Mouse (Mus musculus) heart, adult 2 months (tissue): Measurements from ENCODE around the gene Cxcl14.

Experiments
- CTCF ChIP-seq: fragments of 200-600 bp; IDR thresholded peaks from 2 replicates; pipeline ENCODE4 v1.8.1; 2022; ENCODE audit warnings: antibody characterized with exemption, mild to moderate bottlenecking, moderate library complexity
- POLR2A ChIP-seq: fragments of 200-500 bp; IDR thresholded peaks from 2 replicates; pipeline ENCODE4 v1.6.1; 2011; ENCODE audit warnings: mild to moderate bottlenecking, low read depth, low read length, control low read depth; ENCODE audit not compliant: insufficient read depth

GRCm38 (mm10) chr13:56327779-56328178, 31.4 kb upstream of the Cxcl14 start:
- TF ChIP-seq CTCF, result peak; percentile 47
- no peak for TF ChIP-seq POLR2A
